In genomic region chr4:126286492-126286891, GRCm38 (mm10) we compare ENCODE assay signal across 8 mouse cellular contexts. TPM values are rescaled to one million over a fixed set of nuclear protein-coding genes. Genes with fewer than 3 reads are reported as not detected.
A peak's percentile ranks its signal among the peaks of the same experiment; 100 is the strongest.
DNase-seq lines count a peak whose midpoint lies in the region; ATAC-seq lines count a peak whose summit lies in the region.

TSS of gene Col8a2 (plus strand) at chr4:126286793.

- 2% methylated on average over 37 of the region's 42 CpGs for WGBS in heart, embryonic 11.5 days (ENCODE audit: insufficient replicate concordance)
- WGBS in forebrain, embryonic 12.5 days = 2% methylated on average over 42 of the region's 42 CpGs
- WGBS in midbrain, embryonic 11.5 days = 2% methylated on average over 33 of the region's 42 CpGs

- H3K4me2 ChIP-seq in heart, embryonic 11.5 days = peak within 1 kb of the TSS; percentile 78
- peak within 1 kb of the TSS; percentile 52 for H3K4me2 ChIP-seq in forebrain, embryonic 12.5 days
- peak within 1 kb of the TSS; percentile 38 for H3K4me2 ChIP-seq in midbrain, embryonic 11.5 days

- peak within 1 kb of the TSS; percentile 40 for H3K9ac ChIP-seq in heart, embryonic 11.5 days (ENCODE audit: low read depth, low read length)
- peak within 1 kb of the TSS; percentile 44 for H3K9ac ChIP-seq in forebrain, embryonic 12.5 days
- peak within 1 kb of the TSS; percentile 28; the same call in 1 of the 2 replicates for H3K9ac ChIP-seq in midbrain, embryonic 11.5 days (ENCODE audit: low read length)

- H3K4me3 ChIP-seq in heart, embryonic 11.5 days (ENCODE audit: low read depth, low read length) = peak within 1 kb of the TSS; percentile 40
- H3K4me3 ChIP-seq in forebrain, embryonic 12.5 days (replicated peaks) = peak within 1 kb of the TSS; percentile 41
- H3K4me3 ChIP-seq in midbrain, embryonic 11.5 days (ENCODE audit: low read depth, low read length) = peak within 1 kb of the TSS; percentile 29

- peak; percentile 20; the same call in 1 of the 2 replicates for ATAC-seq in heart, embryonic 11.5 days (replicated peaks; ENCODE audit: insufficient number of reproducible peaks, low FRiP score, low TSS enrichment)
- ATAC-seq in forebrain, embryonic 12.5 days (ENCODE audit: low FRiP score) = no peak
- ATAC-seq in midbrain, embryonic 11.5 days (ENCODE audit: low FRiP score) = peak; percentile 38; the same call in 1 of the 2 replicates

- no peak for DNase-seq in heart, adult 8-10 months (ENCODE audit: low spot score)
- DNase-seq in kidney, postnatal 10 days = peak; percentile 67
- peak; percentile 87 for DNase-seq in midbrain, embryonic 11.5 days (ENCODE audit: low spot score, missing footprints)
- no peak for DNase-seq in left cerebral cortex, adult 9 months (ENCODE audit: low spot score in 2 of 2)
- DNase-seq in urinary bladder, postnatal 36 days (ENCODE audit: low spot score in 2 of 2) = no peak
- no peak for DNase-seq in ovary, postnatal 10 days (ENCODE audit: low spot score)

- H3K4me1 ChIP-seq in heart, embryonic 11.5 days (ENCODE audit: control insufficient read depth, insufficient read depth, low read length) = peaks cover 6% of the 10 kb centered on the region; the same call in 1 of the 2 replicates
- H3K4me1 ChIP-seq in forebrain, embryonic 12.5 days = peaks cover 20% of the 10 kb centered on the region
- peaks cover 7% of the 10 kb centered on the region for H3K4me1 ChIP-seq in midbrain, embryonic 11.5 days (ENCODE audit: control insufficient read depth, insufficient read depth, low read length)

- H3K27ac ChIP-seq in heart, embryonic 11.5 days (ENCODE audit: low read depth, low read length) = no peak within 1 kb of the TSS
- H3K27ac ChIP-seq in forebrain, embryonic 12.5 days = 0 out of 2 replicates have a peak within 1 kb of the TSS, but pooled peaks have one; percentile 19
- H3K27ac ChIP-seq in midbrain, embryonic 11.5 days (ENCODE audit: low read depth, low read length) = no peak within 1 kb of the TSS

- no peaks in the 10 kb centered on the region for H3K9me3 ChIP-seq in heart, embryonic 11.5 days (replicated peaks; ENCODE audit: control insufficient read depth, low read length)
- H3K9me3 ChIP-seq in forebrain, embryonic 12.5 days = peaks cover 9% of the 10 kb centered on the region; the same call in 1 of the 2 replicates
- H3K9me3 ChIP-seq in midbrain, embryonic 11.5 days (ENCODE audit: control insufficient read depth, low read length) = no peaks in the 10 kb centered on the region

- no peaks in the 10 kb centered on the region for H3K36me3 ChIP-seq in heart, embryonic 11.5 days (ENCODE audit: control insufficient read depth, insufficient read depth, low read length)
- no peaks in the 10 kb centered on the region for H3K36me3 ChIP-seq in forebrain, embryonic 12.5 days (replicated peaks)
- no peaks in the 10 kb centered on the region for H3K36me3 ChIP-seq in midbrain, embryonic 11.5 days (ENCODE audit: control insufficient read depth, insufficient read depth, low read length)

- H3K27me3 ChIP-seq in heart, embryonic 11.5 days (ENCODE audit: control insufficient read depth, insufficient read depth, low read length) = peaks cover 54% of the 10 kb centered on the region
- peaks cover 74% of the 10 kb centered on the region for H3K27me3 ChIP-seq in forebrain, embryonic 12.5 days
- H3K27me3 ChIP-seq in midbrain, embryonic 11.5 days (ENCODE audit: control insufficient read depth, insufficient read depth, low read length) = peaks cover 32% of the 10 kb centered on the region

RNA-seq across cellular contexts. Expression of gene Col8a2, which starts in this region (rescaled TPM):
- polyA plus RNA-seq in heart, embryonic 11.5 days (2014; fragmentation: Nextera tagmentation; extraction: Ambion mirVana) = 2.0 and 3.0 TPM in 2 replicates
- under 1 TPM; 0.35 to 0.91 (median 0.46) TPM for total RNA-seq in heart, adult 8-10 months (2022)
- 16.0 and 22.6 TPM in 2 replicates for polyA plus RNA-seq in forebrain, embryonic 12.5 days (2016; fragmentation: Nextera tagmentation; extraction: Ambion mirVana)
- polyA plus RNA-seq in midbrain, embryonic 11.5 days (2014; fragmentation: Nextera tagmentation; extraction: Ambion mirVana) = 9.1 and 9.5 TPM in 2 replicates

Comparison
In these comparisons a context has a peak if more than half of its experiments do, and no peak if none do; other contexts are left out.
1. DNase-seq: peak in kidney, postnatal 10 days (single experiment) and midbrain, embryonic 11.5 days (single experiment); none in heart, adult 8-10 months (single experiment), left cerebral cortex, adult 9 months (0 of 2), urinary bladder, postnatal 36 days (0 of 2) and ovary, postnatal 10 days (single experiment).
2. Peak in every context shown above with its lines, with median percentiles within 50 percentile points of each other: H3K4me2 ChIP-seq, H3K4me3 ChIP-seq and H3K9ac ChIP-seq.